Mouse (Mus musculus) layer of hippocampus, adult 18-20 months (tissue): ENCODE results near the gene Larp4b. TPM values are rescaled to one million over a fixed set of nuclear protein-coding genes. Genes with fewer than 3 reads are reported as not detected.
"Not testable (repeated sequence)": the region's sequence is repeated elsewhere in the genome, so short reads cannot be mapped to it uniquely, and the experiment has no call there.

Experiments
- DNase-seq, 2 experiments: peaks; one replicate each; pipeline ENCODE4 v3.0.0; 2022; ENCODE audit warnings: low spot score in 2 of 2
- long read RNA-seq: library from polyadenylated mRNA; stranded (forward); transcript quantifications from one replicate; pipeline ENCODE4 v2.0.0, GENCODE M21; 2021
- total RNA-seq, 2 experiments: library from RNA; stranded (reverse); gene quantifications; 2 replicates each; pipeline ENCODE4 v1.2.3; 2021

Larp4b gene
- 10 to 100 TPM; 68.0 to 70.3 TPM for total RNA-seq
- long read RNA-seq, full-length matches to known transcripts, result 39 of 78 reads
- long read RNA-seq, partial matches to known transcripts, result 25 of 78 reads
- long read RNA-seq, other reads (novel, unspliced or antisense), result 14 of 78 reads

GRCm38 (mm10) chr13:9093316-9094155 is at the start of gene Larp4b:
TSS of gene Larp4b (plus strand) at chr13:9093881.
- peak; percentile 96 to 97 for DNase-seq

GRCm38 (mm10) chr13:9044731-9045130 is 49.0 kb upstream of the Larp4b start:
- DNase-seq, result no peak

DNA sequence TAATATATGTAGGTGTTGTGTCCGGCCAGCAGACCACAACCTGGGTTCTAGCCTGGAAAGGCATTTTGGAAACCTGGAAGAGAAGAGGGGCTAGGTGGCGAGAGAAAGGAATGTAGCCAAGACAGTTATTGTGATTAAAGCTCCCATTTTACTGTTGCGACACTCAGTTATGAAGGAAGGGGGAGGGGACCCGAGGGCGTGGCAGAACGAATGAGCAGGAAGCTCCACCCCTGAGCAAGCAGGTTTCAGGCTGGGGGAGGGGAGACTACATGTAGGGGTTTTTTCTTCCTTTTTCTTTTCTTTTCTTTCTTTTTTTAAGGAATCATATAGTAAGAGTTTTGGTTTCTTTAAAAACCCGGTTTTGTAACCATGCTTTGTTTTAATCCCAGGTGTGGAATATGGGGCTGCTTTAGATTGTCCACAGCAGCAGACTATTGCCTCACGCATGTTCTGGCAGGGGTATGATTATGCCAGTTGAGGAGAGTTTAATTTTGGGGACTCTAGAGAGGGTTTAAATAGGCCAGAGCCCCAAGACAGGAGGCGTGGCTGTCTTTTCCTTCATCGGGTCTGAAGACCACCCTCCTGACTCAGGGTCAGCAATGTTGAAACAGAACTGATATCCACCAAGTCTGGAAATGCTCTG is 41.5 kb upstream of the Larp4b start:
- DNase-seq, result not testable (repeated sequence)

- DNase-seq, result no peak
These were observed 36.4 kb upstream of the Larp4b start for GRCm38 (mm10) chr13:9057277-9057676.

GRCm38 (mm10) chr13:9058706-9059105 is 35.0 kb upstream of the Larp4b start:
- no peak for DNase-seq

- DNase-seq, result no peak
These were observed 32.3 kb upstream of the Larp4b start for GRCm38 (mm10) chr13:9061394-9061793.

- DNase-seq, result no peak
These were observed 29.5 kb upstream of the Larp4b start for GRCm38 (mm10) chr13:9064196-9064595.

GRCm38 (mm10) chr13:9066107-9066506 is 27.6 kb upstream of the Larp4b start:
- DNase-seq, result peak in 1 of 2 experiments; percentile 29

GRCm38 (mm10) chr13:9071008-9071407 is 22.7 kb upstream of the Larp4b start:
- no peak for DNase-seq

- no peak for DNase-seq
These were observed 19.9 kb upstream of the Larp4b start for GRCm38 (mm10) chr13:9073818-9074217.

GRCm38 (mm10) chr13:9075825-9076592 is 17.7 kb upstream of the Larp4b start:
- no peak for DNase-seq

DNA sequence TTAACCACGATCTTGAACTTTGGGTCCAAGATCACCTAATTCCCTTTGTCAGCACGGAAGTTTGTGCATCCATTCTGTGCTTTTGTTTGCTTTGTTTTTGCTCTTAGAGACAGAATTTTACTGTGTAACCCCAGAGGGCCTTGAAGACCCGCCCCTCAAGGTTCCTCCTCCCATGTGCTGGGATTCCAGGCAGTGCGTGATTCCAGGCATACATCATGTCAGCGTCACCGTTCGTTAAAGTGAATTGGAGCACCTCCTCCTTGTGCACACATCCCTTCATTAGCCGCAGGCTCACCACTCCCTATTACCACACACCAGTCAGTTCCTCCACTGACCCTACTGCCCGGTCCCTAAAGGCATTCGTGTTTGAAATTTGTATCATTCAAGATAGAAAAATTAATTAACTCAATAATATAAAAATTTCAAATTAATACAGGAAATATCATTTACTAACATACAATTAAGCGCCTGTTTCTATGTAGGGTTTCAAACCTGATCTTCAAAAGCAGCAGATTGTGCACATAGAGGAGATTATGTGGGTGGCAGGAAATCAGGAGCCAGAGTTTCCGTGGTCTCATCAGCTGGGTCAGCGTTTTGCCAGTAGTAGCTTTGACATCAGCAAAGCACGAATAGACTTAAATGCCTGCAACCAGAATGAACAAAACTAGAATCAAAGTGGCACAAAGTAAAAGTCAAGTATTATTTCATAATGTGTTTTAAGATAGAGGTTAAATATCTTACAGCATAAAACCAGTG is 11.4 kb upstream of the Larp4b start:
- no peak for DNase-seq

- no peak for DNase-seq
These were observed 702 bp downstream of the Larp4b start for GRCm38 (mm10) chr13:9094186-9094980.

DNA sequence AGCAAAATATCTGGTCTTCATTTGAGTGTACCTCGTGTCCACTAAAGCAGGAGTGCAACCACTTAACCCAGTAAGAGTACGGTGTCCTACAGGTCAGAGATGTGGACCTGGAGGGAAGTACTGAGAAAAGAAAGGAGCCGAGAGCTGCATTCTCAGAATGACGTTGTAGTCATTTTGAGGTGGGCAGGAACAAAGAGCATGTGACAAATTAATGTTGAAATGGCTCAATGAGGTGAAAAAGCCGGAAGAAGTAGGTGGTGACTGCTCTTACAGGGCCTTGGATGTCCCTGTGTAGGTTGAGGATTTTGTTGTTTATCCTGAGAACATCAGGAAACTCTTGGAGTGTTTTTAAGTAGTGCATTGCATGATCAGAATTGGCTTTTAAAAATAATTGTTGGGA is 5.6 kb downstream of the Larp4b start:
- no peak for DNase-seq

DNA sequence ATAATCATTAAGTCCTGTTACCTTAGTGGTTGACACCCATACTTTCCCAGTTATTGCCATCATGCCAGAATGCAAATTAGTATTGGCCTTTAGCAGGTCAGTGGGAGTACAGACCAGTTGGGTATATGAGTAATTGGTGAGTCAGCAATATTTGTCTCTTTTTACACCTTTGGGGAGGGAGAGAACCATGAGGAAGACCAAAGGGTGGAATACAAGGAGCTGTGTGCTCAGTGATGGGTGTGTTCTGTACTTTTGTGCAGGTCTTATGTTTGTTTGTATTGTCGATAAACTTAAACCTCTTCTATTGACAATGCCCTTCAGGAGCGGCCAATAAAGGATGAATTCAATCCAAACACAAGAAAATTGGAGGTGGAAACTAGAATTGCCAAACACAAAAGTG is 6.8 kb downstream of the Larp4b start:
- DNase-seq, result no peak

DNA sequence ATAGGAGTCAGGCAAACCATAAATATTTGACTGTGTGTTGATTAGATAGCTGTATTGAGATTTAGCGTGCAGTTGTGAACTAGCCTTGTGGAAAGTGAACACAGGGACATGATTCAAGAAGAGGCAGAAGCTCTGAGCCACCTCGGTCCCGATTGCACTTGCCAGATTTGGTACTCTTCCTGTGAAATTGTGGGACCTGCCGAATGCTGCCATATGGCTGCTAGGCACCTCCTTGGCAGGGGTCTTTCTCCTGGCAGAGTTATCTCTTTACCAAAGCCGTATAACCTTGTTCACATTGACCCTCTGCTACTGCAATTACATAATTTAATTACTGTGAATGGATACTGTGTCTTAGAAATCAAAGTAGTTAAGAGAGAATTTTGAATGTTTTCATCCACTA is 12.6 kb downstream of the Larp4b start:
- no peak for DNase-seq

- DNase-seq, result no peak
These were observed 13.5 kb downstream of the Larp4b start for GRCm38 (mm10) chr13:9106992-9107858.

DNA sequence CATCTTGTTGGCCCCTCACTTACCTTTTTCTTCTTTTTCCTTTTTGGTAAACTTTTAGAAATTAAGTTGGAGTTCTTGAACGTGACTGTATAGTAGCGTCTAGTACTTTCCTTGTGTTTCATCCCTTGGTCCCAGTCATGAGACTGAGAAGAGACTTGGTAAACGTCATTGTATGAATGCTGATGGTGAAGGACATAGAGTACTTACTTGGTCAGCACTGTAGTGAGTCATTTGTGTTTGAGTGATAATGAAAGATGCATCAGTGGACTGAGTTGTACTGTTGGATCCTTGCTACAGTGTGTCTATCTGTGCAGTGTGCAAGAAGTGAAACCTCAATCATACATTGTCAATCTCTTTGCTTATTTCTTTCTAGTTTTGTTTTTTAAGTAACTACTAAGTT is 20.1 kb downstream of the Larp4b start:
- no peak for DNase-seq
